Mouse (Mus musculus) ES-E14 (cell line): ENCODE results near the gene Hist1h2ao. TPM values are rescaled to one million over a fixed set of nuclear protein-coding genes. Genes with fewer than 3 reads are reported as not detected.
"Not testable (repeated sequence)": the region's sequence is repeated elsewhere in the genome, so short reads cannot be mapped to it uniquely, and the experiment has no call there.

Experiments
- DNase-seq: peaks from one replicate; pipeline ENCODE4 v3.0.0-alpha.2; 2013; ENCODE audit warnings: low read depth, low spot score
- H3K27ac ChIP-seq: 2 replicates; pipeline ENCODE4 v1.5.1; 2012; ENCODE audit warnings: low read depth, mild to moderate bottlenecking, low read length, moderate library complexity, mixed read lengths; ENCODE audit not compliant: poor library complexity, insufficient read depth, severe bottlenecking
- H3K36me3 ChIP-seq: 2 replicates; pipeline ENCODE4 v1.6.1; 2012; ENCODE audit warnings: mild to moderate bottlenecking, low read length, moderate library complexity, mixed read lengths; ENCODE audit not compliant: control insufficient read depth, poor library complexity, insufficient read depth, severe bottlenecking
- H3K4me1 ChIP-seq, 2 experiments: fragments of 150-350 bp in 1 of 2; sonication (generic) in 1 of 2; 2 replicates each; pipeline ENCODE4 v1.6.1; 2012; ENCODE audit warnings: low read length in 2 of 2, mild to moderate bottlenecking in 1 of 2, mixed read lengths in 1 of 2; ENCODE audit not compliant: control insufficient read depth in 2 of 2, insufficient read depth in 2 of 2, poor library complexity in 1 of 2
- H3K4me3 ChIP-seq, 2 experiments: fragments of 150-350 bp in 1 of 2; sonication (generic) in 1 of 2; 2 replicates each; pipeline ENCODE4 v1.5.1; 2012; ENCODE audit warnings: low read length in 2 of 2, low read depth in 1 of 2, mild to moderate bottlenecking in 1 of 2, mixed read lengths in 1 of 2; ENCODE audit not compliant: insufficient read depth in 1 of 2, poor library complexity in 1 of 2, severe bottlenecking in 1 of 2
- H3K9ac ChIP-seq: 2 replicates; pipeline ENCODE4 v1.6.1; 2012; ENCODE audit warnings: low read depth, mild to moderate bottlenecking, low read length, mixed read lengths; ENCODE audit not compliant: poor library complexity, insufficient read depth, severe bottlenecking
- H3K9me3 ChIP-seq: fragments of 150-350 bp; sonication (generic); 2 replicates; pipeline ENCODE4 v1.6.1; 2012; ENCODE audit warnings: low read depth, mild to moderate bottlenecking, low read length; ENCODE audit not compliant: control insufficient read depth, insufficient read depth
- CHD2 ChIP-seq: IDR thresholded peaks from 2 replicates; pipeline ENCODE4 v1.6.1; 2014; ENCODE audit warnings: mild to moderate bottlenecking, low read depth, low read length, inconsistent platforms
- HCFC1 ChIP-seq: IDR thresholded peaks from 2 replicates; pipeline ENCODE4 v1.6.1; 2012; ENCODE audit warnings: low read length, inconsistent platforms, borderline replicate concordance; ENCODE audit not compliant: insufficient read depth
- MAFK ChIP-seq: IDR thresholded peaks from 2 replicates; pipeline ENCODE4 v1.6.1; 2014; ENCODE audit warnings: mild to moderate bottlenecking, low read depth, low read length, inconsistent platforms; ENCODE audit not compliant: insufficient read depth
- ZC3H11A ChIP-seq: IDR thresholded peaks from 2 replicates; pipeline ENCODE4 v1.6.1; 2012; ENCODE audit warnings: low read depth, mild to moderate bottlenecking, inconsistent platforms, low read length, borderline replicate concordance
- ZNF384 ChIP-seq: IDR thresholded peaks from 2 replicates; pipeline ENCODE4 v1.6.1; 2012; ENCODE audit warnings: low read depth, low read length, inconsistent platforms
- in situ Hi-C, 2 experiments: fragments of 600-800 bp; cut with MboI; formaldehyde crosslinking; loops; one replicate each; pipeline ENCODE4 v1.15.1; 2025; ENCODE audit warnings: low sequenced_read_pairs in 2 of 2, inconsistent platforms in 1 of 2; ENCODE audit not compliant: unreplicated experiment in 2 of 2
- total RNA-seq: library from RNA; depleted of rRNA; stranded (reverse); fragments of 300-350 nt; gene quantifications from 2 replicates; pipeline ENCODE4 v1.2.3, GENCODE M21; 2012

Gene Hist1h2ao
- total RNA-seq, 1 experiment: not detected

GRCm38 (mm10) chr13:21820082-21820890 lies 10.0 kb downstream of the Hist1h2ao start:
- in situ Hi-C loops, H3K9ac ChIP-seq, H3K4me3 ChIP-seq, DNase-seq, H3K9me3 ChIP-seq, H3K27ac ChIP-seq, H3K4me1 ChIP-seq, H3K36me3 ChIP-seq: not testable (repeated sequence)

GRCm38 (mm10) chr13:21828511-21828910 lies 18.2 kb downstream of the Hist1h2ao start:
- in situ Hi-C loops: no loop called here
- H3K9me3 ChIP-seq: no peaks in the 10 kb centered on the region
- H3K27ac ChIP-seq: no peak overlapping the region

GRCm38 (mm10) chr13:21830344-21830743 lies 20.1 kb downstream of the Hist1h2ao start:
- peak overlapping the region; percentile 70; the same call in 1 of the 2 replicates for H3K27ac ChIP-seq
- peak overlapping the region; percentile 12 to 16; a peak in 1 of 4 replicates for H3K4me3 ChIP-seq
- H3K36me3 ChIP-seq: no peaks in the 10 kb centered on the region
- peaks cover under 1 to 12% of the 10 kb centered on the region in 2 experiments; a peak in 1 of 4 replicates for H3K4me1 ChIP-seq
- in situ Hi-C loops: no loop called here
- peak overlapping the region; percentile 62; the same call in 1 of the 2 replicates for H3K9ac ChIP-seq
- DNase-seq: no peak
- H3K9me3 ChIP-seq: no peaks in the 10 kb centered on the region
- TF ChIP-seq HCFC1: no peak
- no peak for TF ChIP-seq ZNF384
- TF ChIP-seq CHD2: no peak
- no peak for TF ChIP-seq MAFK
- no peak for TF ChIP-seq ZC3H11A

More at GRCm38 (mm10) chr13:21828511-21828910, 18.2 kb downstream of the Hist1h2ao start:
- Histone ChIP-seq H3K4me3 (no peak overlapping the region), H3K36me3 (no peaks in the 10 kb centered on the region), H3K4me1 (peaks cover 1 to 12% of the 10 kb centered on the region in 2 experiments; a peak in 1 of 4 replicates), H3K9ac (no peak overlapping the region)
- DNase-seq: no peak
- TF ChIP-seq ZC3H11A (no peak), MAFK (no peak)

- peak within 1 kb of the TSS; percentile 25; the same call in 1 of the 2 replicates for H3K27ac ChIP-seq
- H3K36me3 ChIP-seq, in situ Hi-C loops, H3K9ac ChIP-seq, DNase-seq, H3K9me3 ChIP-seq, H3K4me1 ChIP-seq: not testable (repeated sequence)
- H3K4me3 ChIP-seq: peak within 1 kb of the TSS; percentile 23 to 46; a peak in 1 of 4 replicates
These were observed 21.4 kb downstream of the Hist1h2ao start, which contains the start of gene Hist1h4n for GRCm38 (mm10) chr13:21831418-21832394. Gene Hist1h4n (minus strand): TSS chr13:21832196.

- H3K9me3 ChIP-seq, H3K36me3 ChIP-seq, in situ Hi-C loops, H3K27ac ChIP-seq, H3K4me3 ChIP-seq, H3K4me1 ChIP-seq, DNase-seq, H3K9ac ChIP-seq: not testable (repeated sequence)
These were observed 23.2 kb downstream of the Hist1h2ao start, which contains the start of the genes Hist1h2ap and Hist1h2br for GRCm38 (mm10) chr13:21833461-21833860. Gene Hist1h2ap (minus strand): TSS chr13:21833507. Gene Hist1h2br (plus strand): TSS chr13:21833743.

- H3K27ac ChIP-seq, in situ Hi-C loops, H3K4me1 ChIP-seq, DNase-seq, H3K9me3 ChIP-seq, H3K4me3 ChIP-seq, H3K9ac ChIP-seq, H3K36me3 ChIP-seq: not testable (repeated sequence)
These were observed 30.2 kb downstream of the Hist1h2ao start for GRCm38 (mm10) chr13:21840508-21840907.

- H3K4me3 ChIP-seq, H3K36me3 ChIP-seq, H3K27ac ChIP-seq, in situ Hi-C loops, H3K9ac ChIP-seq, H3K9me3 ChIP-seq, H3K4me1 ChIP-seq, DNase-seq: not testable (repeated sequence)
These were observed 36.1 kb downstream of the Hist1h2ao start for GRCm38 (mm10) chr13:21846356-21846755.
